In the genomic region with DNA sequence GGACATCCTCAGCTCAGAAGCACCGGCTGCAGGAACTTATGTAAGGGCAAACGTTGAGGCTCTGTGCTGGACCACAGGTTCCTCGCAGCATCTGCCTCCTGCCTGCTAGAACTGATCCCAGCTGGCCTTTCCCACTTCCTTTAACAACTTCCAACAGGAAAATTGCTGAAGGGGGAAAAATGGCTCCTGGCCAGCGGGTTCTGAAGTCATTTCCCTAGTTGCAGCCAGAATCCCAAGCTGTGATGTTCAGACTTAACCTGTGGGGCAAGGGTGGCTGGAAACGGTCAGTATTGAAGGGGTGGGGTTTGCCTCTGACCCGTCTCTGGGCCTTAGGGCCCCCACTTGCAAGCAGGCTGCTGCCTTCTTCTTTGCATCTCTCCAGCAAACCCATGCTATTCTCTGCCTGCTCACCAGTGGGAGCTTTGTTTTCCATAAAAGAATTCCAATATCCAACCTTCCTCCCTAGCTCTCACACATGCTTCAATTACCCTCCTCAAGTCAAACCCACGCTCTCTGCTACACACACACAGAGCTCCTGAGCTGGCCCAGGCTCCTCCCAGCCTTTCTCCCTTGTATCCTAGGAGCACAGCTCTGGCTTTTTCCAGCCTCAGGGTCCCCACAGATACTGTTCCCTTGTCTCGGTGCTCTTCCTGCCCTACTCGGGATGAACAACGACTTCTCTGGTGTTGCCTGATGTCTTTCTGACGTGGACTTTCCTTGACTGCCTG, we compare ENCODE assay signal across 9 mouse cellular contexts.
A peak's percentile ranks its signal among the peaks of the same experiment; 100 is the strongest.
DNase-seq lines count a peak whose midpoint lies in the region; ATAC-seq and TF ChIP-seq lines count a peak whose summit lies in the region.
"Had no signal": no experiment of that assay in that cellular context is flagged by ENCODE, and none has a peak within 500 bp of the region (broad histone marks: within the 10 kb centered on the region; RNA-seq: fewer than 3 reads in every experiment).

No protein-coding gene starts in this region.

- H3K27ac ChIP-seq in layer of hippocampus, adult 2 months, result peak overlapping the region; percentile 91
- H3K27ac ChIP-seq in kidney, embryonic 14.5 days (ENCODE audit: low read depth, low read length), result peak overlapping the region; percentile 9; the same call in 1 of the 2 replicates
- H3K27ac ChIP-seq: midbrain, embryonic 12.5 days had no signal

- no peaks in the 10 kb centered on the region for H3K27me3 ChIP-seq in kidney, embryonic 14.5 days (ENCODE audit: control insufficient read depth, insufficient read depth, low read length)
- H3K27me3 ChIP-seq: midbrain, embryonic 12.5 days had no signal

- H3K9ac ChIP-seq in kidney, embryonic 14.5 days (ENCODE audit: low read depth, low read length), result no peak overlapping the region
- H3K9ac ChIP-seq: midbrain, embryonic 12.5 days had no signal

- no peaks in the 10 kb centered on the region for H3K9me3 ChIP-seq in kidney, embryonic 14.5 days (ENCODE audit: control insufficient read depth, low read length)
- H3K9me3 ChIP-seq: midbrain, embryonic 12.5 days had no signal

- H3K36me3 ChIP-seq in kidney, embryonic 14.5 days (ENCODE audit: control insufficient read depth, insufficient read depth, low read length), result no peaks in the 10 kb centered on the region
- H3K36me3 ChIP-seq: midbrain, embryonic 12.5 days had no signal

- 64% methylated on average over 11 of the region's 11 CpGs for WGBS in kidney, embryonic 14.5 days

- DNase-seq in layer of hippocampus, adult 2 months (ENCODE audit: low spot score in 2 of 2), result no peak
- no peak for DNase-seq in layer of hippocampus, adult 11-12 months (ENCODE audit: low spot score)
- DNase-seq in heart, adult 18-20 months, result peak; percentile 87 to 92
- peak; percentile 74 to 82 for DNase-seq in lung, postnatal 4 days
- no peak for DNase-seq in cerebellum, postnatal 4 days (ENCODE audit: low spot score in 2 of 2)
- no peak for DNase-seq in right cerebral cortex, adult 2 months (ENCODE audit: low spot score in 2 of 2)

- no peak for ATAC-seq in kidney, embryonic 14.5 days (ENCODE audit: low FRiP score, low TSS enrichment)
- no peak for ATAC-seq in megakaryocyte progenitor cell, adult 5-6 weeks (replicated peaks; ENCODE audit: poor library complexity)

- H3K4me1 ChIP-seq in kidney, embryonic 14.5 days (ENCODE audit: control insufficient read depth, insufficient read depth, low read length), result no peaks in the 10 kb centered on the region; the same call in 1 of the 2 replicates

- H3K4me2 ChIP-seq in kidney, embryonic 14.5 days (replicated peaks; ENCODE audit: low read depth, low read length), result no peak overlapping the region
- H3K4me2 ChIP-seq: midbrain, embryonic 12.5 days had no signal

- peak; percentile 51 for TF ChIP-seq CTCF in layer of hippocampus, adult 2 months (conservative IDR thresholded peaks at IDR 0.05)

- H3K4me3 ChIP-seq in layer of hippocampus, adult 2 months, result no peak overlapping the region
- no peak overlapping the region for H3K4me3 ChIP-seq in kidney, embryonic 14.5 days (ENCODE audit: low read length)
- H3K4me3 ChIP-seq: midbrain, embryonic 12.5 days had no signal

Comparison
In these comparisons a context has a peak if more than half of its experiments do, and no peak if none do; other contexts are left out.
1. DNase-seq: peak in heart, adult 18-20 months (2 of 2) and lung, postnatal 4 days (2 of 2); none in layer of hippocampus, adult 2 months (0 of 2), layer of hippocampus, adult 11-12 months (single experiment), cerebellum, postnatal 4 days (0 of 2) and right cerebral cortex, adult 2 months (0 of 2).